Mouse (Mus musculus) testis, adult 2 months (tissue): ENCODE measurements around the gene Vwa5b2. TPM values are rescaled to one million over a fixed set of nuclear protein-coding genes. Genes with fewer than 3 reads are reported as not detected.
A peak's percentile ranks its signal among the peaks of the same experiment; 100 is the strongest.

Experiments used
- H3K27ac ChIP-seq: fragments of 200-500 bp; 2 replicates; pipeline ENCODE4 v1.5.1; 2012; ENCODE audit warnings: low read depth, low read length; ENCODE audit not compliant: control insufficient read depth, insufficient read depth
- H3K27me3 ChIP-seq: fragments of 200-500 bp; 2 replicates; pipeline ENCODE4 v1.6.1; 2012; ENCODE audit warnings: mild to moderate bottlenecking, low read length, moderate library complexity; ENCODE audit not compliant: control insufficient read depth, insufficient read depth
- H3K36me3 ChIP-seq: fragments of 200-500 bp; 2 replicates; pipeline ENCODE4 v1.6.1; 2012; ENCODE audit warnings: mild to moderate bottlenecking, low read length; ENCODE audit not compliant: control insufficient read depth, insufficient read depth
- H3K4me1 ChIP-seq: fragments of 200-500 bp; 2 replicates; pipeline ENCODE4 v1.6.1; 2012; ENCODE audit warnings: low read length; ENCODE audit not compliant: control insufficient read depth, insufficient read depth
- H3K4me3 ChIP-seq: fragments of 200-500 bp; 2 replicates; pipeline ENCODE4 v1.5.1; 2012; ENCODE audit warnings: low read depth, mild to moderate bottlenecking, low read length, moderate library complexity, mixed read lengths; ENCODE audit not compliant: control insufficient read depth
- CTCF ChIP-seq: fragments of 200-500 bp; IDR thresholded peaks from 2 replicates; pipeline ENCODE4 v1.5.1; 2012; ENCODE audit warnings: low read depth, mild to moderate bottlenecking, inconsistent platforms, low read length, moderate library complexity; ENCODE audit not compliant: control insufficient read depth, insufficient read depth, insufficient replicate concordance
- POLR2A ChIP-seq: fragments of 200-500 bp; IDR thresholded peaks from 2 replicates; pipeline ENCODE4 v1.6.1; 2012; ENCODE audit warnings: low read depth, mild to moderate bottlenecking, inconsistent platforms, low read length, moderate library complexity; ENCODE audit not compliant: control insufficient read depth
- polyA plus RNA-seq: library from polyadenylated mRNA; depleted of rRNA; stranded (reverse); fragments of >200 nt; gene quantifications from 2 replicates; pipeline ENCODE4 v1.2.3, GENCODE M21; 2012

Gene Vwa5b2
- polyA plus RNA-seq, 1 experiment = 0.09 TPM

GRCm38 (mm10) chr16:20551691-20552090 lies 37.6 kb upstream of the Vwa5b2 start:
- H3K4me3 ChIP-seq = no peak overlapping the region
- no peaks in the 10 kb centered on the region for H3K27me3 ChIP-seq
- H3K4me1 ChIP-seq = peaks cover 4% of the 10 kb centered on the region
- TF ChIP-seq POLR2A (no peak), CTCF (no peak)
- H3K36me3 ChIP-seq = peaks cover 5% of the 10 kb centered on the region
- no peak overlapping the region for H3K27ac ChIP-seq

GRCm38 (mm10) chr16:20552594-20552993 lies 36.7 kb upstream of the Vwa5b2 start:
- Histone ChIP-seq H3K4me1 (peaks cover 4% of the 10 kb centered on the region), H3K4me3 (no peak overlapping the region), H3K36me3 (peaks cover 5% of the 10 kb centered on the region), H3K27ac (no peak overlapping the region), H3K27me3 (no peaks in the 10 kb centered on the region)
- TF ChIP-seq CTCF = no peak

- Histone ChIP-seq H3K36me3 (peaks cover 5% of the 10 kb centered on the region), H3K4me1 (no peaks in the 10 kb centered on the region)
Observed at GRCm38 (mm10) chr16:20555000-20555399, 34.3 kb upstream of the Vwa5b2 start.

GRCm38 (mm10) chr16:20557381-20557780 lies 31.9 kb upstream of the Vwa5b2 start:
- Histone ChIP-seq H3K27ac (no peak overlapping the region), H3K4me1 (no peaks in the 10 kb centered on the region), H3K4me3 (no peak overlapping the region), H3K27me3 (no peaks in the 10 kb centered on the region), H3K36me3 (peaks cover 3% of the 10 kb centered on the region)
- no peak for TF ChIP-seq POLR2A
- TF ChIP-seq CTCF = no peak

More at GRCm38 (mm10) chr16:20555000-20555399, 34.3 kb upstream of the Vwa5b2 start:
- H3K27ac ChIP-seq = no peak overlapping the region
- no peaks in the 10 kb centered on the region for H3K27me3 ChIP-seq
- no peak overlapping the region for H3K4me3 ChIP-seq
- no peak for TF ChIP-seq CTCF
- TF ChIP-seq POLR2A = no peak

GRCm38 (mm10) chr16:20565075-20565474 lies 24.2 kb upstream of the Vwa5b2 start:
- Histone ChIP-seq H3K4me3 (no peak overlapping the region), H3K27me3 (no peaks in the 10 kb centered on the region), H3K36me3 (no peaks in the 10 kb centered on the region; the same call in 1 of the 2 replicates), H3K4me1 (no peaks in the 10 kb centered on the region), H3K27ac (no peak overlapping the region)
- TF ChIP-seq POLR2A (no peak), CTCF (no peak)

- no peak for TF ChIP-seq POLR2A
- no peak for TF ChIP-seq CTCF
- H3K36me3 ChIP-seq = no peaks in the 10 kb centered on the region
- no peaks in the 10 kb centered on the region for H3K27me3 ChIP-seq
- H3K27ac ChIP-seq = no peak overlapping the region
- H3K4me3 ChIP-seq = peak overlapping the region; percentile 19
- H3K4me1 ChIP-seq = peaks cover 10% of the 10 kb centered on the region
Observed at GRCm38 (mm10) chr16:20589939-20590679, 838 bp downstream of the Vwa5b2 start.

GRCm38 (mm10) chr16:20590680-20591038 lies 1.4 kb downstream of the Vwa5b2 start:
- Histone ChIP-seq H3K36me3 (no peaks in the 10 kb centered on the region), H3K27ac (no peak overlapping the region), H3K4me3 (no peak overlapping the region), H3K4me1 (peaks cover 10% of the 10 kb centered on the region), H3K27me3 (no peaks in the 10 kb centered on the region)
- TF ChIP-seq CTCF (no peak), POLR2A (no peak)
